Mouse (Mus musculus): ENCODE data around the gene Ttc28. TPM values are rescaled to one million over a fixed set of nuclear protein-coding genes. Genes with fewer than 3 reads are reported as not detected.

The Ttc28 gene
- polyA plus RNA-seq, 1 experiment from 2014 or later = 12.1 TPM

DNA sequence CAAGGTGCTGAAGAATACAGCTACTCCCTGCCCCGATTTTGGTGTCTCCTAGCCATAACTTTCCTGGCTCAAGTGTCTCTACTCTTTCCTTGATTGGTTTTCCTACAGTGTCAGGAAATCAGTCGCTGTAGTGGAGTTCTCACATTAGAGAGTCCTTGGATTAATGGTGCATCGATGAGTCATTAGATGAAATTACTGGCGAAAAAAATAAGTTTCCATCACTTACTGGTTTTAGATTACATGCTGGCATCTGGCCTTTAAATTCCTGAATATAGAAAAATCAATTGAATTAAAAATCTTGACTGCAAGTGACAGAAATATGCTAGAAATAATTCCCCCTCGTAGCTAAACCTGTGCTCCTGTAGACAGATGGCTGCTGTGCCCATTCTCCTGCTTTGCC, 168.4 kb downstream of the Ttc28 start:
- Histone ChIP-seq H3K4me1 (ENCODE audit: insufficient read depth, low read length) (peaks cover 35% of the 10 kb centered on the region), H3K4me2 (replicated peaks; ENCODE audit: low read depth, low read length) (no peak overlapping the region), H3K27ac (ENCODE audit: low read length) (no peak overlapping the region), H3K4me3 (ENCODE audit: low read length) (no peak overlapping the region), H3K27me3 (ENCODE audit: insufficient read depth, low read length) (no peaks in the 10 kb centered on the region), H3K9me3 (ENCODE audit: low read length) (no peaks in the 10 kb centered on the region), H3K36me3 (ENCODE audit: insufficient read depth, low read length) (no peaks in the 10 kb centered on the region), H3K9ac (replicated peaks; ENCODE audit: low read length) (no peak overlapping the region)
- ATAC-seq (ENCODE audit: low FRiP score, low TSS enrichment) = no peak
- 64% methylated on average over 5 of the region's 5 CpGs for WGBS

DNA sequence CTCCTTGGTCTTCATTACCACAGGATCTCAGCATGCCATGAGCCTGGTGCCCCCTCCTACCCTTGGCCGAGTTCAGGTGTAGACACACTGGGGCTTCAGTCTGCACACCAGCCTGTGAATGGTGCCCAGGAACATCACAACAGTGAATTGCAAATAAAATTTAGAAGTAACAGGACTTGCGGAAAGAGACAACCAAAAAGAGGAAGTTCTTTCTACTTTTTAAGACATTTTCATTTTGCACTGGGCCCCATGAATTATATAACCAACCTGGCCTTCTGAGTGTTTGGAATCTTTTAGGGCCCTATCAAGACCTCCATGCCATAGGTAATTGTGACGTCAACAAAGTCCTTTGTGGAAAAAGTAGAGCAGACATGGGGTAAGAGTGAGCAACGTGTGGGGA, 170.0 kb downstream of the Ttc28 start:
- H3K9me3 ChIP-seq (ENCODE audit: low read length) = no peaks in the 10 kb centered on the region
- no peak overlapping the region for H3K4me3 ChIP-seq (ENCODE audit: low read length)
- H3K9ac ChIP-seq (replicated peaks; ENCODE audit: low read length) = no peak overlapping the region
- H3K27ac ChIP-seq (ENCODE audit: low read length) = no peak overlapping the region
- no peaks in the 10 kb centered on the region for H3K36me3 ChIP-seq (ENCODE audit: insufficient read depth, low read length)
- WGBS = 91% methylated on average over 4 of the region's 4 CpGs
- peaks cover 41% of the 10 kb centered on the region for H3K4me1 ChIP-seq (ENCODE audit: insufficient read depth, low read length)
- H3K4me2 ChIP-seq (replicated peaks; ENCODE audit: low read depth, low read length) = no peak overlapping the region
- H3K27me3 ChIP-seq (ENCODE audit: insufficient read depth, low read length) = no peaks in the 10 kb centered on the region
- ATAC-seq (ENCODE audit: low FRiP score, low TSS enrichment) = no peak

DNA sequence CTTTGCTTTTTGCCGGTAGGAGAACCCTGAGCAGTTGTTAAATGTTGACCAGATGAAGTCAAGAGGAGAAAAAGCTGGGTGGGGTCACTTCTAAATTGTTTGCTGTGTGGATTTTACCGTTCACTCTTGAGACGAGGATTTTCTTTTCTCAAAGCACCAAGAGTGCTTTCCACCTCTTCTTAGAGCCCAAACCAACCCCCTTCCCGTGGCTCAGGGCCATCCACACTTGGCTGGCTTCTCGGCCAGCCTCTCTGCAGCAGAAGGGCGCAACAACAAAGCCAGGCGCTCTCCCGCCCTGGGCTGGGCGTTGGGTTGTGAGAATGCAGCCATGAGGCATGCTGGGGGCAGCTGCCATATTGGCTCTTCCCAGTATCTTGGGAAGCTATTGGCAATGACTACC, 170.5 kb downstream of the Ttc28 start:
- Histone ChIP-seq H3K4me2 (replicated peaks; ENCODE audit: low read depth, low read length) (no peak overlapping the region), H3K27me3 (ENCODE audit: insufficient read depth, low read length) (no peaks in the 10 kb centered on the region), H3K27ac (ENCODE audit: low read length) (no peak overlapping the region), H3K4me1 (ENCODE audit: insufficient read depth, low read length) (peaks cover 41% of the 10 kb centered on the region), H3K9me3 (ENCODE audit: low read length) (no peaks in the 10 kb centered on the region), H3K9ac (replicated peaks; ENCODE audit: low read length) (no peak overlapping the region), H3K36me3 (ENCODE audit: insufficient read depth, low read length) (no peaks in the 10 kb centered on the region), H3K4me3 (ENCODE audit: low read length) (no peak overlapping the region)
- 79% methylated on average over 9 of the region's 9 CpGs for WGBS
- no peak for ATAC-seq (ENCODE audit: low FRiP score, low TSS enrichment)

DNA sequence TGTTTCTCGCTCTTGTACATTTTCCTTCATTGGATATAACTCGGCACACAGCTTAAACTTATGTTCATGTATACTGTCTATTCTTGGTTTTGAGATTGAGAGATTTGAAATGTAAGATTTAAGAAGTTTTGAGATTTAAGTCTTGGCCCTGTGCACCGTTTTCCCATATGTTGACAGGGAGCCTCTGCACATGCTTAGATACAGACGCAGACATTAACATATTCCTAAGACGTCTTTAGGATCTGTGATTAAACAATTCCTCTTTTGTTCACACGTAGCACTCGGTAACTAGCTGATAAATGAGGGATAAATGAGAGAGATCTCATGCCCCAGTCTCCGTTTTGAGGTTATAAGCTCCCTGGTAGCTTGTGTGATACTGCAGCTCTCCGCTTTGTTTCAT, 174.8 kb downstream of the Ttc28 start:
- peaks cover 50% of the 10 kb centered on the region for H3K4me1 ChIP-seq (ENCODE audit: insufficient read depth, low read length)
- no peak overlapping the region for H3K9ac ChIP-seq (replicated peaks; ENCODE audit: low read length)
- H3K9me3 ChIP-seq (ENCODE audit: low read length) = no peaks in the 10 kb centered on the region
- 70% methylated on average over 9 of the region's 9 CpGs for WGBS
- no peak for ATAC-seq (ENCODE audit: low FRiP score, low TSS enrichment)
- no peaks in the 10 kb centered on the region for H3K36me3 ChIP-seq (ENCODE audit: insufficient read depth, low read length)
- no peak overlapping the region for H3K27ac ChIP-seq (ENCODE audit: low read length)
- no peaks in the 10 kb centered on the region for H3K27me3 ChIP-seq (ENCODE audit: insufficient read depth, low read length)
- no peak overlapping the region for H3K4me2 ChIP-seq (replicated peaks; ENCODE audit: low read depth, low read length)
- H3K4me3 ChIP-seq (ENCODE audit: low read length) = no peak overlapping the region

DNA sequence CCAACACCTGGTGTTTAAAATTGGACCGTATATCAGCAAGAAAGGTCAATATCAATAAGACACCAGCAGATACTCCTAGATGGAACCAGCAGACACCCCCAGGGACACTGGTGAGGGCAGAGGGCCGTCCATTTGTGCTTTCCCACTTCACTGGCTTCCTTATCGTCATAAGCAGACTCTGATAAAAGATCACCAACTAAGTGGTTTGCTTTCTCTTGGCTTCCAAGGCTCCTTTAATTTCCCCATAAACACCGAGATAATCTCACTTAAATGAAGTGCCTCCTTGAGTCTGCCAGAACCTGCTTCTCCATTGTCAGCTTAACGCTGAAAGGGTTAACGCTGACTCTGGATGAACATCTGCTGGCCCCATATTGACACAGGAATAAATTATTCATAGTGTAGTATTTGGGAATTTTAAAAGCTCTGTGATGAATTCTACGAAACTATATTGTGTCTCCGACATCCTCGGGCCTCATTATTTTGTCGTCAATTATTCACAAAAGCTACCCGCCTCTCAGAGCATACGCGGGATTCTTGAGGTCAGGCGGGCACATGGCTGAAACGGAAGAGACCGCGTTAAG, 175.3 kb downstream of the Ttc28 start:
- H3K4me2 ChIP-seq (replicated peaks; ENCODE audit: low read depth, low read length) = 0 out of 2 replicates have a peak overlapping the region, but pooled peaks have one; percentile 17

DNA sequence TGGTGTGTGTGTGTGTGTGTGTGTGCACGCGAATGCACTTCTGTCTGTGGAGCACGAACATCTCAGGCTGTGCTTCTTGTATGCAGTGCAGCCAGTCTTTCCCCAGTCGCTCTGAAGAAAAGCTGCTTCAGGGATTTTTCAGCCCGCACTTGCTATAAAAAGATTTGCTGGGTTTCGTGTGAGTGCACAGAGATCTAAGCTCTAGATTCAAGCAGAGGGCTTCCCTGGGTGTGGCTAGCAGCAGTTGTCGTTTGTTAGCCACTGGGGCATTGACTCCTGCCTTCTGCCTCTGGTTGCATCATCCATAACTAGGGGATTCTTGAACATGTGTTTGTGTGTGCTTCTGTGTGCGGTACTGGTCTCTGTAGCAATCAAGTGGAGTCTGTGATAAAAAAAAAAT, 175.9 kb downstream of the Ttc28 start:
- H3K4me1 ChIP-seq (ENCODE audit: insufficient read depth, low read length) = peaks cover 50% of the 10 kb centered on the region
- no peaks in the 10 kb centered on the region for H3K9me3 ChIP-seq (ENCODE audit: low read length)
- H3K27me3 ChIP-seq (ENCODE audit: insufficient read depth, low read length) = no peaks in the 10 kb centered on the region
- 60% methylated on average over 8 of the region's 8 CpGs for WGBS
- H3K27ac ChIP-seq (ENCODE audit: low read length) = no peak overlapping the region
- H3K4me2 ChIP-seq (replicated peaks; ENCODE audit: low read depth, low read length) = 0 out of 2 replicates have a peak overlapping the region, but pooled peaks have one; percentile 17
- no peak for ATAC-seq (ENCODE audit: low FRiP score, low TSS enrichment)
- no peak overlapping the region for H3K4me3 ChIP-seq (ENCODE audit: low read length)
- no peak overlapping the region for H3K9ac ChIP-seq (replicated peaks; ENCODE audit: low read length)
- no peaks in the 10 kb centered on the region for H3K36me3 ChIP-seq (ENCODE audit: insufficient read depth, low read length)

More for the DNA sequence above, 175.3 kb downstream of the Ttc28 start:
- H3K27ac ChIP-seq (ENCODE audit: low read length) = no peak overlapping the region
- no peak for ATAC-seq (ENCODE audit: low FRiP score, low TSS enrichment)
- no peaks in the 10 kb centered on the region for H3K9me3 ChIP-seq (ENCODE audit: low read length)
- no peaks in the 10 kb centered on the region for H3K36me3 ChIP-seq (ENCODE audit: insufficient read depth, low read length)
- H3K4me3 ChIP-seq (ENCODE audit: low read length) = no peak overlapping the region
- no peak overlapping the region for H3K9ac ChIP-seq (replicated peaks; ENCODE audit: low read length)
- H3K27me3 ChIP-seq (ENCODE audit: insufficient read depth, low read length) = no peaks in the 10 kb centered on the region
- H3K4me1 ChIP-seq (ENCODE audit: insufficient read depth, low read length) = peaks cover 50% of the 10 kb centered on the region
- WGBS = 59% methylated on average over 17 of the region's 17 CpGs

DNA sequence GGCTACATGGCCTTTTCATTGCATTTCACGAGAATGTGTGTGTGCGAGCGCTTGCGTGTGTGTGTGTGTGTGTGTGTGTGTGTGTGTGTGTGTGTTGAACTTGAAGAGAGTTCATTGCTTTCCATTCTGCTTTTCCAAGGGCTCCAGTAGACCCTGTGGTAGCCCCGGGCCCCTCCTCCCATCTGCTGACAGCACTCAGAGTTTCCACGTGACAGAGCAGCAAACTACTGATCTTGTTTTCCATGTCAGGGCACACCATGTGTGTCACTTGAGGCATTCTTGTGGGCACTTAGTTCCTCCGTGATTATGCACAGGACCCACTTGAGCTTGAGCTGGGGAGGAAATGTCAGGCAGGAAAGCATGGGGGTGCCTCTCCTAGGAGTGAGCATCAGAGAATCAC, 177.5 kb downstream of the Ttc28 start:
- ATAC-seq (ENCODE audit: low FRiP score, low TSS enrichment) = 0 out of 2 replicates have a peak, but pooled peaks have one; percentile 43
- no peak overlapping the region for H3K27ac ChIP-seq (ENCODE audit: low read length)
- no peaks in the 10 kb centered on the region for H3K9me3 ChIP-seq (ENCODE audit: low read length)
- WGBS = 53% methylated on average over 7 of the region's 7 CpGs
- no peaks in the 10 kb centered on the region for H3K36me3 ChIP-seq (ENCODE audit: insufficient read depth, low read length)
- no peak overlapping the region for H3K9ac ChIP-seq (replicated peaks; ENCODE audit: low read length)
- peaks cover 50% of the 10 kb centered on the region for H3K4me1 ChIP-seq (ENCODE audit: insufficient read depth, low read length)
- no peak overlapping the region for H3K4me2 ChIP-seq (replicated peaks; ENCODE audit: low read depth, low read length)
- no peak overlapping the region for H3K4me3 ChIP-seq (ENCODE audit: low read length)
- H3K27me3 ChIP-seq (ENCODE audit: insufficient read depth, low read length) = no peaks in the 10 kb centered on the region

DNA sequence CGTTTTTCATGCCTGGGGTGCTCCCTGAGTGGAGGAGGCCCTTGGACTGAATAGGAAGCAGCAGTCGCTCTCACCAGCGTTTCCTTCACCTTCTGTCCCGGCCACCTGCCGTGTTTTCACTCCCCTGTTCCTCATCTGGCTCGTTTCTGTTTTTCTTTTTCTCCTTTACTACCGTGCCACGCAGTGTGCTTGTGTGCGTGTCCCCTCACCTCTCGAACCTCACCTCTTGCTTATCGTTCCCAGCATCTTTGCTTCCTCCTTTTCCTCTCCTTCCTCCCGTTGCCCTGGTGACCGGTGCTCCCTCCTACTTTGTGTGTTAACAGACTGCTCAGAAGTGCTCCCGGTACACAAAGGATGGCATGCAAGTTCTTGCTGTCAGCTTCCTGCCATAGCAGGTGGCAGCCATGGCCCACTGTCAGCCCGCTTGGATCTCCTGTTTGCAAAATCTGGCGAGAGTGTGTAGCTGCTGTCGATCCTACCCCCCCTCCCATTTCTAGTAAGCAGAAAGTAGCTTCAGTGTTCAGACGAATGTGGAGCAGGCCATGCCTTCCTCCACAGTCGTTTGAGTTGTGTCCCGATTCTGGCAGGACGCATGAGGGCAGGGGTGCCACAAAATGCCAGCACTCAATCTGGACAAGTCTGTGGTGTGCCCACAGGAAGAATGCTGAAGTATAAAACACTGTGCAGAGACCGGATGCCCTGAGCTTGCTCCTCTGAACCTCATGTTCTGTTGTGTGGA, 179.0 kb downstream of the Ttc28 start:
- Histone ChIP-seq H3K9ac (replicated peaks; ENCODE audit: low read length) (no peak overlapping the region), H3K4me2 (replicated peaks; ENCODE audit: low read depth, low read length) (no peak overlapping the region), H3K27me3 (ENCODE audit: insufficient read depth, low read length) (no peaks in the 10 kb centered on the region), H3K4me3 (ENCODE audit: low read length) (no peak overlapping the region), H3K4me1 (ENCODE audit: insufficient read depth, low read length) (peaks cover 45% of the 10 kb centered on the region), H3K9me3 (ENCODE audit: low read length) (no peaks in the 10 kb centered on the region), H3K27ac (ENCODE audit: low read length) (no peak overlapping the region), H3K36me3 (ENCODE audit: insufficient read depth, low read length) (no peaks in the 10 kb centered on the region)
- no peak for ATAC-seq (ENCODE audit: low FRiP score, low TSS enrichment)
- WGBS = 61% methylated on average over 22 of the region's 22 CpGs

DNA sequence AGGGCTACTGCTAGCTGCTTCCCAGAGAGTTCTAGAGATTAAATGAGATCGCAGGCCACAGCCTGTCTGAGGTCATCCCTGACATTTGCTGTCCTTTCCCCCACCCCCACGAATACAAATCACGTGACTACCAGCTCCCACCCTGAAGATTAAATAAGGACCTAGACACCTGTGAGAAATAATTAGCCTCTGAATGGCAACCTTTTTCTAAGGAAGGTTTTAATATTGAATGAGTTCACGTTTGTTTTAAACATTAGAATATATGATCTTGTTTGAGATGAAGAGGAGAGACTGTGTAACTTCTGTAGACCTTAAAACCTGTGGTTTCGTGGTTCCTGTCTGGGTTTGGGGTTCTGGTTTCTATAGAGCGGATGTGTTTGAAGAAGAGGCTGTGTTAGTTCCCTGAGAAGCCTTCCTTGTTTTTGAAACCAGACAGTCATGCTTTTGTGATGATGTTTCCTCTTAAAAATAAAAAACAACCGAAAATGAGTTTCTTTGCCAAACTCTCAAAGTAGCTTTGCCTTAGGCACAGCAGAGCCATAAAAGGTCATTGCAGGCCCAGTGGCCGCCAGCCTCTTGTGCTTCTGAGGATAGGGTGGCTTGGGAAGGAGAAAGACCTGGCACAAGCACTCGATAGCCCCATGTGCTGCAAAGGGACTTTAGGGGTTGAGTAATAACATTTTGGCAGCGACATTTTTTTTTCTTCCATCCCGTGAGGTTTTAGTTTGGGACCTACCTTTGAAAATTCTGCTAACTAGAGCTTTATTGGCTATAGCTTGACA, 179.7 kb downstream of the Ttc28 start:
- H3K9me3 ChIP-seq (ENCODE audit: low read length) = no peaks in the 10 kb centered on the region
- no peak for ATAC-seq (ENCODE audit: low FRiP score, low TSS enrichment)
- no peak overlapping the region for H3K4me3 ChIP-seq (ENCODE audit: low read length)
- peaks cover 39% of the 10 kb centered on the region for H3K4me1 ChIP-seq (ENCODE audit: insufficient read depth, low read length)
- H3K27me3 ChIP-seq (ENCODE audit: insufficient read depth, low read length) = no peaks in the 10 kb centered on the region
- H3K36me3 ChIP-seq (ENCODE audit: insufficient read depth, low read length) = no peaks in the 10 kb centered on the region
- WGBS = 65% methylated on average over 11 of the region's 11 CpGs
- no peak overlapping the region for H3K4me2 ChIP-seq (replicated peaks; ENCODE audit: low read depth, low read length)
- H3K9ac ChIP-seq (replicated peaks; ENCODE audit: low read length) = no peak overlapping the region
- no peak overlapping the region for H3K27ac ChIP-seq (ENCODE audit: low read length)

All from kidney, embryonic 16.5 days (tissue).